Comparison of ENCODE assay signal across 9 mouse cellular contexts in genomic region chr5:135248956-135249676, GRCm38 (mm10). TPM values are rescaled to one million over a fixed set of nuclear protein-coding genes. Genes with fewer than 3 reads are reported as not detected.
DNase-seq lines count a peak whose midpoint lies in the region; ATAC-seq and TF ChIP-seq lines count a peak whose summit lies in the region.
"Had no signal": no experiment of that assay in that cellular context is flagged by ENCODE, and none has a peak within 500 bp of the region (broad histone marks: within the 10 kb centered on the region; RNA-seq: fewer than 3 reads in every experiment).

No protein-coding gene starts in this region.

- H3K27me3 ChIP-seq in ES-Bruce4 (ENCODE audit: control insufficient read depth, insufficient read depth, low read length, poor library complexity, severe bottlenecking), result no peaks in the 10 kb centered on the region
- peaks cover 17% of the 10 kb centered on the region for H3K27me3 ChIP-seq in forebrain, embryonic 13.5 days
- H3K27me3 ChIP-seq in midbrain, embryonic 10.5 days (ENCODE audit: low read depth, poor library complexity, severe bottlenecking), result peaks cover 20% of the 10 kb centered on the region

- peak overlapping the region; percentile 84 for H3K27ac ChIP-seq in gastrocnemius, adult 2 months
- H3K27ac ChIP-seq in ES-Bruce4 (ENCODE audit: insufficient read depth, low read length), result no peak overlapping the region
- H3K27ac ChIP-seq in forebrain, embryonic 13.5 days, result peak overlapping the region; percentile 35; the same call in 1 of the 2 replicates
- peak overlapping the region; percentile 40; the same call in 1 of the 2 replicates for H3K27ac ChIP-seq in midbrain, embryonic 10.5 days (replicated peaks)

- H3K4me1 ChIP-seq in ES-Bruce4 (ENCODE audit: control insufficient read depth, insufficient read depth, low read length), result peaks cover 2% of the 10 kb centered on the region
- peaks cover 81% of the 10 kb centered on the region for H3K4me1 ChIP-seq in forebrain, embryonic 13.5 days
- H3K4me1 ChIP-seq in midbrain, embryonic 10.5 days, result peaks cover 81% of the 10 kb centered on the region

- no peak overlapping the region for H3K9ac ChIP-seq in ES-Bruce4 (ENCODE audit: low read depth, poor library complexity, severe bottlenecking)
- H3K9ac ChIP-seq in forebrain, embryonic 13.5 days, result peak overlapping the region; percentile 80

- H3K9me3 ChIP-seq in ES-Bruce4 (replicated peaks; ENCODE audit: control insufficient read depth, insufficient read depth, low read length, poor library complexity, severe bottlenecking), result no peaks in the 10 kb centered on the region
- H3K9me3 ChIP-seq in forebrain, embryonic 13.5 days (replicated peaks), result no peaks in the 10 kb centered on the region
- H3K9me3 ChIP-seq in midbrain, embryonic 10.5 days (replicated peaks), result no peaks in the 10 kb centered on the region

- DNase-seq in gastrocnemius, adult 2 months, result no peak
- DNase-seq in gastrocnemius, postnatal 4 days (ENCODE audit: low spot score in 2 of 2), result no peak
- DNase-seq in midbrain, embryonic 10.5 days (ENCODE audit: low spot score), result peak; percentile 31
- DNase-seq in kidney, adult 9 months, result no peak
- DNase-seq in urinary bladder, adult 18-20 months (ENCODE audit: low spot score in 2 of 2), result no peak
- no peak for DNase-seq in right cerebral cortex, postnatal 36 days (ENCODE audit: low spot score in 2 of 2)
- DNase-seq: cerebellum, postnatal 25 days had no signal

- 60% methylated on average over 16 of the region's 16 CpGs for WGBS in forebrain, embryonic 13.5 days
- WGBS in midbrain, embryonic 10.5 days, result 87% methylated on average over 16 of the region's 16 CpGs

- no peak for TF ChIP-seq CTCF in gastrocnemius, adult 2 months (IDR thresholded peaks at IDR 0.05)
- no peak for TF ChIP-seq CTCF in ES-Bruce4 (IDR thresholded peaks at IDR 0.05; ENCODE audit: low read depth, low read length)

- H3K4me3 ChIP-seq in gastrocnemius, adult 2 months, result peak overlapping the region; percentile 82
- no peak overlapping the region for H3K4me3 ChIP-seq in ES-Bruce4 (ENCODE audit: low read depth, low read length)
- peak overlapping the region; percentile 64 for H3K4me3 ChIP-seq in forebrain, embryonic 13.5 days
- peak overlapping the region; percentile 77 for H3K4me3 ChIP-seq in midbrain, embryonic 10.5 days

- no peak for ATAC-seq in forebrain, embryonic 13.5 days

- intact Hi-C loops in gastrocnemius, adult 2 months (cut with DNase I), result no loop called here

- H3K36me3 ChIP-seq in ES-Bruce4 (ENCODE audit: control insufficient read depth, insufficient read depth, low read length, poor library complexity, severe bottlenecking), result peaks cover 12% of the 10 kb centered on the region
- H3K36me3 ChIP-seq in forebrain, embryonic 13.5 days (ENCODE audit: poor library complexity, severe bottlenecking), result peaks cover 38% of the 10 kb centered on the region
- H3K36me3 ChIP-seq in midbrain, embryonic 10.5 days, result peaks cover 35% of the 10 kb centered on the region

- no peak for TF ChIP-seq POLR2A in ES-Bruce4 (IDR thresholded peaks at IDR 0.05; ENCODE audit: insufficient read depth, low read length)

- H3K4me2 ChIP-seq in forebrain, embryonic 13.5 days, result peak overlapping the region; percentile 97

- TF ChIP-seq EP300 in ES-Bruce4 (IDR thresholded peaks at IDR 0.05; ENCODE audit: insufficient read depth, low read depth, low read length), result 0 out of 2 replicates have a peak, but pooled peaks have one; percentile 42

RNA-seq across cellular contexts. Expression of gene Fzd9, which starts 1.9 kb away (rescaled TPM):
- total RNA-seq in gastrocnemius, adult 2 months (2021), result 10 to 100 TPM; 23.1 to 52.1 TPM
- 10 to 100 TPM; 16.0 to 20.2 TPM for total RNA-seq in gastrocnemius, postnatal 4 days (2021)
- 2.8 and 3.0 TPM in 2 replicates for polyA plus RNA-seq in ES-Bruce4 (2011; ENCODE audit: insufficient read depth, insufficient read length, low read depth, missing spikeins)
- polyA plus RNA-seq in forebrain, embryonic 13.5 days (2015; fragmentation: Nextera tagmentation; extraction: Ambion mirVana), result 18.2 and 25.7 TPM in 2 replicates
- polyA plus RNA-seq in midbrain, embryonic 10.5 days (2016; fragmentation: Nextera tagmentation; extraction: Ambion mirVana), result 15.5 and 16.0 TPM in 2 replicates
